Mouse (Mus musculus) retina, postnatal 7 days (tissue): Measurements from ENCODE around the gene Anp32a.
A peak's percentile ranks its signal among the peaks of the same experiment; 100 is the strongest.

Source experiments
- DNase-seq: peaks from one replicate; pipeline ENCODE4 v3.0.0-alpha.2; 2012; ENCODE audit warnings: low read depth, low spot score

Gene Anp32a

GRCm38 (mm10) chr9:62341123-62341486, at the start of gene Anp32a:
Anp32a (plus strand) TSS chr9:62341293.
- DNase-seq, result peak; percentile 99

- DNase-seq, result peak; percentile 80
These were observed 45.9 kb upstream of the Anp32a start for GRCm38 (mm10) chr9:62295006-62295698.

GRCm38 (mm10) chr9:62296891-62297290, 44.2 kb upstream of the Anp32a start:
- DNase-seq, result no peak

GRCm38 (mm10) chr9:62315556-62315955, 25.5 kb upstream of the Anp32a start:
- DNase-seq, result no peak

- DNase-seq, result no peak
These were observed 22.4 kb upstream of the Anp32a start for GRCm38 (mm10) chr9:62318729-62319128.

- no peak for DNase-seq
These were observed 17.3 kb upstream of the Anp32a start for GRCm38 (mm10) chr9:62323816-62324215.

GRCm38 (mm10) chr9:62325965-62326364, 15.1 kb upstream of the Anp32a start:
- DNase-seq, result no peak

- DNase-seq, result no peak
These were observed 6.7 kb upstream of the Anp32a start for GRCm38 (mm10) chr9:62334298-62334825.

- no peak for DNase-seq
These were observed 5.7 kb upstream of the Anp32a start for GRCm38 (mm10) chr9:62335396-62335795.

- DNase-seq, result no peak
These were observed 3.0 kb upstream of the Anp32a start for GRCm38 (mm10) chr9:62337924-62338635.

- DNase-seq, result no peak
These were observed 2.4 kb upstream of the Anp32a start for GRCm38 (mm10) chr9:62338636-62339191.

- no peak for DNase-seq
These were observed 581 bp upstream of the Anp32a start for GRCm38 (mm10) chr9:62340301-62341122.

GRCm38 (mm10) chr9:62341701-62342440, 778 bp downstream of the Anp32a start:
- no peak for DNase-seq

- DNase-seq, result peak; percentile 29
These were observed 1.5 kb downstream of the Anp32a start for GRCm38 (mm10) chr9:62342441-62343191.

GRCm38 (mm10) chr9:62343192-62343903, 2.3 kb downstream of the Anp32a start:
- DNase-seq, result peak; percentile 53

GRCm38 (mm10) chr9:62343904-62344491, 2.9 kb downstream of the Anp32a start:
- DNase-seq, result peak; percentile 45

- peak; percentile 40 for DNase-seq
These were observed 3.5 kb downstream of the Anp32a start for GRCm38 (mm10) chr9:62344545-62344944.

GRCm38 (mm10) chr9:62345081-62345481, 4.0 kb downstream of the Anp32a start:
- DNase-seq, result no peak
